Mouse (Mus musculus) megakaryocyte, adult 5-6 weeks (primary cell): ENCODE measurements around the gene Col11a2. TPM values are rescaled to one million over a fixed set of nuclear protein-coding genes. Genes with fewer than 3 reads are reported as not detected.

Experiments used
- ATAC-seq: 2 replicates; pipeline ENCODE4 v1.8.0; 2016; ENCODE audit warnings: mild to moderate bottlenecking, inconsistent platforms; ENCODE audit not compliant: poor library complexity, severe bottlenecking
- total RNA-seq, 2 experiments: library from RNA; stranded (forward) in 1 of 2; stranded (reverse) in 1 of 2; fragments of 153-499, 151-499 nt in 1 of 2; fragments of 221-1000, 200-1000 nt in 1 of 2; gene quantifications; 2 replicates each; pipeline versions ENCODE4 v1.2.3 to v1.2.4; 2015 to 2017

Gene Col11a2
- total RNA-seq, 2 experiments from 2014 or later: 0.87 to 1.5 TPM

DNA sequence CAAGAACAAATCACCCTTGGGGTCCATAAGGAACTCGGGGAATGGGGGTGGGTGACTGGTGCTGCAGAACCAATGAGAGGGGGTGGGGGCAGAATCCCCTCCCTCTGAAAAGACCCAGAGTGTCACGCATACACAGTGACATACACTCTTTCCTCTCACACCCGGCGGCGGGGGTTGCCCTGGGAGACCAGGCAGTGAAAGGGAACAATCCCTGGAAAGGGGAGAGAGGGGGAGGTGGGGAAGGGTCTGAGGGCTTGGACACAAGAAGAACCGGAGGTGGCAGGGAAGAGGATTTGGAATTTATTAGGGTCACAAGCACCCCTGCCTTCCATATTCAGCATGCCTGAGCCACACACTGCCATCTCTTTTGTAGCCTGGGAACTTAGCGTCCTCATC, 13.5 kb upstream of the Col11a2 start:
- no peak for ATAC-seq

DNA sequence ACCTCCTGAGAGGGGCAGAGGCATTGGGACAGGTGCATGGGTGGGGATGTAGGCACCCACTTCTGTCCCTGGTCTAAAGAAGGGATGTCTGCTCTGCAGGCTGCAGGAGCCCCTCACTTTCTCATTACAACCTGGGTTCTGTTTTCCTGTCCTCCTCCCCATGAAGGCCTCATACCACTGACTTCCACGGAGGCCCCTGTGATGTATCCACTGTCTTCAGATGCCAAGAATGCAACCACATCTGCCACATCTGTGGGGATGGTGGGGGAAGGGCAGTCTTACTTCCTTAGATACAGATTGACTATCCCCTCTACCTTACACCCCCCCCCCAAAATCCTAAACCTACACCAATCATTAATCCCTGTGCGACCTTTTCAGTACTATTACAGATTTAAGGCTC, 13.0 kb upstream of the Col11a2 start:
- ATAC-seq: no peak

DNA sequence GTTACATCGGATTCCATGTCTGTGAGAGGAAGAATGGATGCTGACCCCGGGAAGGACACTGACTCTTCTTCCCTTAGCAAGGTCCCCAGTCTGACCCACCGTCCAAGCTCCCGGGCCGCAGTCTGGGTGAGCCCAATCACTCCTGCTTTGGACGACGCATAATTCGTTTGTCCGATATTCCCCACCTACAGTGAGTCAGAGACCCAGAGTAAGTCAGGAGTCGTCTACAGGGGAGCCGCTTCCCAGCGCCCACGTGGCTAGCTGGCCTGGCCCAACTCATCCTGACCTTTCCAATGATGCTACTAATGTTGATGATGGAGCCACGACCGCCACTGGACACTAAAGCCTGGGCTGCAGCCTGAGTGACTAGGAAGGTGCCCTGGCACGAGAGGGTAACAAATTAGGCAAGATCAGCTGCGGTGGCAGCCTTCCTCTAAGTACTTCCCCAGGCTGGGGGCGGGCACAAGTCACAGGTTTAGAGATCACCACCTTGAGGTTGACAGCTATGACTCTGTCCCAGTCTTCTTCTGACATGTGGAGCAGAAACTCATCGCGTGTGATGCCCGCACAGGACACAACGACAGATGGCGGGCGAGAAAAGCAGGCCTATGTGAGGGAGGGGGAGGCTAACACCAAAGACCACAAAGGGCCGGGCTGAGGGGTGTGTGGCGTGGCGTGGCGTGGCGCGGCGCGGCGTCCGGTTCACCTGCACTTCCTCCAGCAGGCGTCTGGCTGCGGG, 12.2 kb upstream of the Col11a2 start:
- peak; percentile 56 for ATAC-seq

DNA sequence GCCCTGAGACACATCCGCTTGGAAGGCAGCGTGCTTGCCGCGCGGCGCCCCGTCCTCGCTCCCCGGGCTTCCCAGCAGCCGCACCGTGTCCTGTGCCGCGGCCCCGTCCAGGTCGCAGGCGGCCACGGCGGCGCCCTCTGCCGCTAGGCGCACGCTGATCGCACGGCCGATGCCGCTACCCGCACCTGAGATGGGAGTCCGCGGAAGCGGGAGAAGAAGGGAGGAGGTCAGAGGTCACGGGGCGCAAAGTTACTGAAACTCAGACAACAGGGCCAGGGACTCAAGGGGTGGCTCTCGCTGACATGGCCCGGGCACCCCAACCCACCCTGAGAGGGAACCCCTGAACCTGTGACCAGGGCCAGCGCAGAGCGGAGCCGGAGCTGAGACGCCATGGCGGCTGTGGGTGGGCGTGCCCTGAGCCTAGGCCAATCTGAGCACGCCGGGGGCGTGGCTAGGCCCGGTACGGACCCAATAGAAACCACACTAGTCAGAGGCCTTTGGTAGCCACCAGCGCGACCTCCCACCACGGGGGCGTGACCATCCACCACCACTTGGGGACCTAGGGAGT, 11.5 kb upstream of the Col11a2 start, which contains the start of gene H2-Ke6:
H2-Ke6 (minus strand) TSS at position 405 of the 568 bp plus-strand sequence.
- peak; percentile 57 for ATAC-seq

DNA sequence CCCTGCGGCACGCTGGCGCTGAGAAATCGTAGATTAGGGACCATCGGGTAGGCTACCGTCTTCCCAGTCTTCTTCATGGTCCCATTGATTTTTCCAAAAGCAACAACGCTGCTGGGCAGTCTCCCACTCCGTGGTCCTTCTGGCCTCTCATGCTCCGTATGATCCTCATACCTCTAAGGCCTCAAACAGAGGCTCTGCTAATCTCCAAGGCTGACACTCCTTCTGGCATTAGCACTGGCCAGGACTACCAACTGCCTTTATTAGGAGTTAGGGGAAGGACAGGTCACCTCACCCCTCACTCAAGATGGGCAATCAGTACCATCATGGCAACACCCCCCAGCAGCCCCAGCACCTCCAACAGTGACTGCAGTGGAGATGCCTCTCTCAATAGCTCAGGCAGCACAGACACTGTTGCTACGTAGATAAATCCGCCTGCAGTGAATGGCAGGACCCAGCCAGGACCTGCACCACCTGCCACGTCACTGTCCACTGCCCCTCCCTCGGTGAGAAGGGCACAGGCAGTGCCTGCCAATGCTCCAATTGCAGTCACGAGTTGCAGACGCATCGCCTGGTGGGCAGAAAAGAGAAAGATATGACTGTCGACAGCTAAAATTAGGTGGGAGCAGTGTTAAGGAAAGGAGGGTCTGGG, 10.6 kb upstream of the Col11a2 start:
- ATAC-seq: no peak

DNA sequence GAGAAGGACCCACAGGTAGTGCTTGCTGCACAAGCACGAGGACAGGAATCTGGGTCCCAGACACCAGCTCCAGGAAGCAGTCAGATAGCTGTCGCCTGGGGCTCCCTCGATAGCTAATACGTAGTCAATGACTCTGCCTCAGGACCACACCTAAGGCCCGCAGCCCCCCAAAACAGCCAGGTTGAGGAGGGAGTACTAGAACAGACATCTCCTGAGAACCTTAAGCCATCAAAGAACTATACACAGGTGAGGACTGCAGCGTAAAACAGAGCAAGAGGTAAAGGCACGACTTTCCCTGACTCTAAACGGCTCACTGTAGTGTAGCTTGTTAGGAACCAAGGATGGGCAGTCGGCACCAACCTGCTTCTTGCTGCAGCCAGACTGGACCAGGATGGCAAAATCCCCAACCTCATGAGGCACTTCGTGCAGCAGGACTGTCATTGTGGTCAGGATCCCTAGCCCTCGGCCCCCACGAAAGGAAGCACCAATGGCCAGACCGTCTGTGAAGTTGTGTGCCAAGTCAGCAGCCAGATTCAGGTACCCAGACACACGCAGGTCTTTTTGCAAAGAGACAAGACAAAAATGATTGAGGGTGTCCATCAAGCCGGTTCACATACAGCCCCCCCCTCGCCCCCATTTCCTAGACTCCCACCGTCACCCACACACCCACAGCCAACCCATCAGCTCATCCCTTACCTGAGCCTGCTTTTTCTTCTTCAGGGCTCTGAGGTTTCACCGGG, 9.9 kb upstream of the Col11a2 start:
- no peak for ATAC-seq

DNA sequence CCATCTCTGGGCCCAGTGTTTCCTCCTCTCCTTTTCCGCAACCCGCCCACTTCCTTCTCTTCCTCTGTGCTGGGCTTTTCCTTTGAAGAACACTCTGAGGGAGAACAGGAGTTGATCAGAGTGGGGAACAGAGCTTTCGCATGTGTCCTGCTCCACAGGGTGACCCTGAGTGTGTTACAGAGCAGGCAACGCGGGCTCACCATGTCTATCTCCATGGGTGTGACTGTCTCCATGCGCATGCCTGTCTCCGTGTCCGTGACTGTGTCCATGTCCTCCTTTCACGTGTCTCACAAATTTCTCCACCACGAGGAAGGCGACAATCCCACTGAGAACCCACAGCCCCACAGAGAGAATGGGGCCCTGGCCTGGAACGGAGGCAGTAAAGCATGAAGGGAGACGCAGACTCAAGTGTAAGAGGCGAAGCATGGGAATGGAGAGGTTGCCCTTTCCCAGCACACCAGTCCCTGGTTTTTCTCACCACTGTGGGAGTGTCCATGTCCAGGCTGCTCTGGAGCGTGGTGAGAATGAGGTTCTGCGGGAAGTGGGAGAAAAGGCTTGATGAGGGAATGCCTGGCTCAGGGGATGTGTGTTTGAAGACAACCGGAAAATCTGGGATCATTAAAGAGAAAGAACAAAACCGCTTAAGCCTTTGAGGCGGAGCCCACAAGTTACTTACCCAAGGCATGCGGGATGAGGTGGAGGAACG, 9.2 kb upstream of the Col11a2 start:
- ATAC-seq: no peak

DNA sequence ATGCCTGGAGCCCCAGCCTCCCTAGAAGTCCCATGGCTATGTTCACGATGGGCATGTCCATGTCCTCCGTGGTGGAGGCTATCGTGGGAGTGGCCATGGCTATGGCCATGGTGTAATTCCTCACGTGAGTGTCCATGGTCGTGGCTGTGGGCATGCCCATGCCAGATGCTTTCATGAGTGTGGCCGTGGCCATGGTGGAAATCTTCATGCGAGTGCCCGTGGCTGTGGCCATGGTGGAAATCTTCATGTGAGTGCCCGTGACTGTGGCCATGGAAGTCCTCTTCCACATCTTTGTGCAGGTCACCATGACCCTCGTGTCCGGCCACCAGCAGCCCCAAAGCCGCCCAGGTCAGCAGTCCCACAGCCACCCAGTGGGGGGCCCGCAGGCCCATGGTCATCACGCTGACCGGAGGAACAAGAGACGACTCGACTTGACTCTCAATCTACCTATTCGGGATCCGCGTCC, 8.3 kb upstream of the Col11a2 start:
- no peak for ATAC-seq

DNA sequence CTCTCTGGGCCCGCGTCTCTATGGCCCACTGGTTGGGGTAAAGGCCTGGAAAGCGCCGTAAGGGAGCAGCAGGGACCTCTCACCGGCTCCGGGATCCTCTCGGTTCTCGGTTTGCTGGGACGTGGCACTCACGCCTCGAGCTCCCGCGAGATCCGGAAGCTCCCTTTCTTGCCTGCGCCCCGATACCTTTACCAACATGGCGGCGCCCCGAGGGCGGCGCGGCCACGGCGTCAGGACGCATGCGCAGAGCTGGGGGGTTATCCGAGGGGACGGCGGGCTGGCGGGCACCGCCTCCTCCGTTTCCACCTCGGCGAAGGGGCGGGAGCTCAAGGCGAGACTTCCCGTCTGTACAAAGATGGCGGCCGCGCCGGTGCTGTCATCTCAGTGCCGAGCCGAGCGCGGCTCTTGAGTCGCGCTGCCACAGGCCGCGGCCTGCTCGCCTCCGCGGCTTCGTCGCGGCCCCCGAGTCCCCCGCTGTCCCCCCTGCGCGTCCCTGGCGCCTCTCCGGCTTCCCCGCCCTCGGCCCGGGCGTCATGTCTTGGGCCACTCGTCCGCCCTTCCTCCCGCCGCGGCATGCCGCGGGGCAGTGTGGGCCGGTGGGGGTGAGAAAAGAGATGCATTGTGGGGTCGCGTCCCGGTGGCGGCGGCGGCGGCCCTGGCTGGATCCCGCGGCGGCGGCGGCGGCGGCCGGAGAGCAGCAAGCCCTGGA, 7.6 kb upstream of the Col11a2 start, which contains the start of the genes Slc39a7 and Rxrb:
Slc39a7 (minus strand) TSS at position 218 of the 709 bp plus-strand sequence.
Rxrb (plus strand) TSS at position 348 of the 709 bp plus-strand sequence.
- ATAC-seq: peak; percentile 62

DNA sequence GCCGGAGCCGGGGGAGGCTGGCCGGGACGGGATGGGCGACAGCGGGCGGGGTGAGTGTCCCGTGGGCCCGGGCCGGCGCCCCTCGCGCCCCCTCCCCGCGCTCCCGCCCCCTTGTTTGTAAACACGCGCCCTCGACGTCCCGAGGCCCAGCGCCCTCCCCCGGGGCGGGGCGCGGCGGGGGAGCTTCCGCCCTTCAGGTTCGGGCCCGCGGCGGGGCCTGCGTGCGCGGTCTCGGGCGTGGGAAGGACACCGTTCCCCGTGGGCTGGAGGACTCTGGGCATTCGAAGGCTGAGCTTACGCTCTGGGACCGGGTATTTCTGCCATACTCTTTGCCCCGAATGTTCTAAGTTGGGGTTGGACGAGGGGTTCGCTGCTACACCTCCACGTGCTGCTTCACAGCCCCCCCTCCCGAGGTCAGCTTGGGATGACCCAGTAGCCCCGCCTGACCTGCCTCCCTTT, 7.0 kb upstream of the Col11a2 start:
- ATAC-seq: peak; percentile 20

DNA sequence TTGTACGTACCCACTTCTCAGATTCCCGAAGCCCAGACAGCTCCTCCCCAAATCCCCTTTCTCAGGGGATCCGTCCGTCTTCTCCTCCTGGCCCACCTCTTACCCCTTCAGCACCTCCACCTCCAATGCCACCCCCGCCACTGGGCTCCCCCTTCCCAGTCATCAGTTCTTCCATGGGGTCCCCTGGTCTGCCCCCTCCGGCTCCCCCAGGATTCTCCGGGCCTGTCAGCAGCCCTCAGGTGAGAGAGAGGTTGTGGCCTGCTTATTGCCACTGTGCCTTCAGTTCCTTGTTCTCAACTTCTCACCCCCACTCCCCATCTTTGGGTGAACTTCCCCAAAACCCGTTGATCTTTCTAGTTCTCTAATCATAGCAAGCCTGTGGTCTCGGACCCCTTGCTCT, 6.4 kb upstream of the Col11a2 start:
- peak; percentile 33 for ATAC-seq

DNA sequence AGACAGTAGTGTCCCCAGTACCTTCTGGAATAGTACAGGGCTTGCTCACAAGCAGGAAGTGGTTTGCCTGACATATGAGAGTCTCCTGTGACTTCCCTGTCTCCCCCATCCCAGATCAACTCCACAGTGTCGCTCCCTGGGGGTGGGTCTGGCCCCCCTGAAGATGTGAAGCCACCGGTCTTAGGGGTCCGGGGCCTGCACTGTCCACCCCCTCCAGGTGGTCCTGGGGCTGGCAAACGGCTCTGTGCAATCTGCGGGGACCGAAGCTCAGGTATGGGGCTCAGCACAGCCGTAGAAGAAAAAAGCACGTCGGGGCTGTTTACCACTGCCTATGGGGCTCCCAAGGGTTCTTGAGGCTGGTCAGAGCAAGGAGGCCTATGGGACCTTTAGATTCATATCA, 5.8 kb upstream of the Col11a2 start:
- ATAC-seq: no peak

DNA sequence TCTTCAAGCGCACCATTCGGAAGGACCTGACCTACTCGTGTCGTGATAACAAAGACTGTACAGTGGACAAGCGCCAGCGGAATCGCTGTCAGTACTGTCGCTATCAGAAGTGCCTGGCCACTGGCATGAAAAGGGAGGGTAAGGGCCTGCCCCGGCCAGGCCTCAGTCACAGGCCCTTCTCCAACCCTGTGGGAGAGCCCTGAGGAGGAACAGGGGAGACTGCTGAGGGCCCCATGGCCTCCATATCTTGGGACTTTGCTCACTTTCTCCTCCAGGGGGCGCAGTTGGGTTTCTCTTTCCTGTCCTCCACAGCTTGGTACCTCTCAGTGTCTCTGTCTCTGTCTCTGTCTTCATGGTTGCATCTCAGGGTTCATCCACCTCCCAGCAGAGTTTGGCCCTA, 5.2 kb upstream of the Col11a2 start:
- 0 out of 2 replicates have a peak, but pooled peaks have one; percentile 16 for ATAC-seq

DNA sequence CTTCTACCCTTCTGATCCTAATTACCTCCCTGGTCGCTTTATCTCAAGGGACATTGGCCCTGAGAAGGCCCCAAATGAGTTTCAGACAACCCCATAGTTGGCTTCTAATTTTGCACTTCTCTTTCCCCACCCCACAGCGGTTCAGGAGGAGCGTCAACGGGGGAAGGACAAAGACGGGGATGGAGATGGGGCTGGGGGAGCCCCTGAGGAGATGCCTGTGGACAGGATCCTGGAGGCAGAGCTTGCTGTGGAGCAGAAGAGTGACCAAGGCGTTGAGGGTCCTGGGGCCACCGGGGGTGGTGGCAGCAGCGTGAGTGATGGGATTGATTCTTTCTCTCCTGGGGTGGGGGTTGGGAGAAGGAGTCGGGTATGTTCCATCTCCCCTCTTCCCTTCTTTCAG, 3.7 kb upstream of the Col11a2 start:
- no peak for ATAC-seq

DNA sequence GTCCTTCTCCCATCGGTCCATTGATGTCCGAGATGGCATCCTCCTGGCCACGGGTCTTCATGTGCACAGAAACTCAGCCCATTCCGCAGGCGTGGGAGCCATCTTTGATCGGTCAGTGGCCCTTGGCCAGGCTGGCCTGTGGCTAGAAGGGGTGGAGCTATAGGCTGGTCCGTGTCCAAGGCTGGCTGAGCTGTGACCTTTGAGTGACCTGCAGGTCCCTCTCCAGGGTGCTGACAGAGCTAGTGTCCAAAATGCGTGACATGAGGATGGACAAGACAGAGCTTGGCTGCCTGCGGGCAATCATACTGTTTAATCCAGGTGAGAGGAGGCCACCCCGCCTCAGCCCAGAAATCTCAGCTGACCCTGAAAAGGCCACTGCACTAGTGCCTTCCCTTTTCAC, 2.6 kb upstream of the Col11a2 start:
- ATAC-seq: no peak

DNA sequence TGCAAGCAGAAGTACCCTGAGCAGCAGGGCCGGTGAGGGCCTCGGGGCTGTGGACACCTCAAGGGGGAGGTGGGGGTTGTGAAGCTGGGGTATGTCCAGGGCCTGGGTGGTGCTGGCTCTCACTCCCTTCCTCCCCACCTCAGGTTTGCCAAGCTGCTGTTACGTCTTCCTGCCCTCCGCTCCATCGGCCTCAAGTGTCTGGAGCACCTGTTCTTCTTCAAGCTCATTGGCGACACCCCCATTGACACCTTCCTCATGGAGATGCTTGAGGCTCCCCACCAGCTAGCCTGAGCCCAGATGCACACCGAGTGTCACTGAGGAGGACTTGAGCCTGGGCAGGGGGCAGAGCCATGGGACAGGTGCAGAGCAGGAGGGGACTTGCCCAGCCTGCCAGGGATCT, 2.0 kb upstream of the Col11a2 start:
- ATAC-seq: no peak

DNA sequence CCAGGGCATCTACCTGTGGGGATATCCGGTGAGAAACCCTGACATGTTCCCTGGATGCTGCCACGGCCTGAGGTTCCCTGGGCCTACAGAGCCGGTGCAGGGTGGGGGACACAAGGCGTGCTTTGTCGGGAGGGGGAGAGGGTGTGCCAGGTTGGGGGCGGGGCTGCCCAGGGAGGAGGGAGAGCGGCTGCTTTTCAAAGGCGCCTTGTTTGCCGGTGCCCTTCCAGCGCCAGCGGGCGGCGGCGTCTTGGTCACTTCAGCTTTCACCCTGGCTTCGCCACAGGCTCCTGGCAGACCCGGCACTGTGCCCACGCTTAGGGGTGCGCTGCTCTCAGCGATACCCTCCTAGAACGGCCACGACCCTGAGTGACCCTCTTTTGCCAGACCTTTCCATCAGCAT, 797 bp upstream of the Col11a2 start:
- no peak for ATAC-seq

DNA sequence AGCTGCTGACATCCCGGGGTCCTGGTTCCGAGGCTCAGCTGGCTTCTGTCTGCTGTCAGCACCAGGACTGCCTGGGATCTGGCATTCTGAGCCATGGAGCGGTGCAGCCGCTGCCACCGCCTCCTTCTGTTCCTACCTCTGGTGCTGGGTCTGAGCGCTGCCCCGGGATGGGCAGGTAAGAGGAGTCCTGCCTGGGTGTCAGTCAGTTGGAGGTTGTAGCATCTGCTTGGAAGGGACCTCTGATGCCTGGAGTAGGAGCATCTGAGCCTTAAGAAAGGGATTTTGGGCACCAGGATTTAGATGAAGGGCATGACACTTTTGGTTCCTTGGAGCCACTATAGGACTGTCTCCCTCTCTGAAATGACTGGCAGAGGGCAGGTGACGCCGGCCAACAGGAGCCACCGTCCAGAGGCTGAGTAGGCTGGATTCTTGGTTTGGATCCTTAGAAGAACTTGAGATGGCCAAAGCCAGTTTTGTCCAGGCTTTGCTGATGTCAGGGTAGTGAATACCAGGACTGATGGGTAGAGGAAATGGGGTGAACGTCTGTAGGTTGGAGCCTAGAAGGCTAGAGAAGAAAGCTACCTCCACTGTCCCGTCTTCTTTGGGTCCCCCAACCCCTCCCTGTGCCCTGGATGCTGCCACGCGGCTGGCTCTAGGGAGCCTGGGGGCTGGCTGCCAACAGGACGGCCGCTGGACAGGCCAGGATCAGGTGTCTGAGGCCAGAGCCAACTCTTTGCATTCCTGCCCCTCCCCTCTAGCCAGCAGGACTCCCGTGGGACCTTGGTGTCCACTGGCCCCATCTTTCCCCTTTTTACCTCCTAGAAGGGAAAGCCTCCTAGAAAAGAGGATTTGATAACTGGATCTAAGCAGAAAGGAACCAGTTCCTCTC, 569 bp downstream of the Col11a2 start:
- ATAC-seq: peak; percentile 19; the same call in 1 of the 2 replicates

DNA sequence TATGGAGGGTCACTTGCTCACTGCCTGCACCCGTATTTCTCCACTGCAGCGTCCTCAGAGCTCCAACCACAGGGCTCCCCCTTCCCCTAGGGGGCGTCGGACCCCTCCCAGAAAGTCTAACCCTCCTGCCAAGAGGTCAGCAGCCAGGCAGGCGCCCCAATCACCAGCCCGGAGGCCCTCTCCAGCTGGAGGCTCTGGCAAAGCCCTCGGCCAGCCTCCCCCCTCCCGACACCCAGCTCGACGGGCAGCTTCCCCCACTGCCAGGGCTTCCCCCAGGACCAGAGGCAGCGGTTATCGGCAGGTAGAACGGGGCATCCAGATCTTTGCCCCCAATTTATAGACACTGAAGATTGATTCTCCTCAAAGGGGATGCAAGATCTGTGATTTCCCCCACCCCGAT, 6.7 kb downstream of the Col11a2 start:
- no peak for ATAC-seq
